Mouse (Mus musculus) forebrain, embryonic 16.5 days (tissue): ENCODE measurements around the gene Fbln5. TPM values are rescaled to one million over a fixed set of nuclear protein-coding genes. Genes with fewer than 3 reads are reported as not detected.

Experiments used
- ATAC-seq: fragments of 200-750 bp; cut with Nextera tagmentation; 2 replicates; pipeline ENCODE4 v1.8.0; 2017; ENCODE audit warnings: mild to moderate bottlenecking, moderate library complexity
- H3K27ac ChIP-seq: fragments of 300-500 bp; sonication (generic); 2 replicates; pipeline ENCODE4 v1.5.1; 2014; ENCODE audit warnings: low read length, control low read depth
- H3K27me3 ChIP-seq: fragments of 300-500 bp; sonication (generic); replicated peaks from 2 replicates; pipeline ENCODE4 v1.6.1; 2014; ENCODE audit warnings: low read length; ENCODE audit not compliant: control insufficient read depth, insufficient read depth
- H3K36me3 ChIP-seq: fragments of 300-500 bp; sonication (generic); 2 replicates; pipeline ENCODE4 v1.6.1; 2014; ENCODE audit not compliant: control insufficient read depth, insufficient read depth
- H3K4me1 ChIP-seq: fragments of 300-500 bp; sonication (generic); replicated peaks from 2 replicates; pipeline ENCODE4 v1.6.1; 2014; ENCODE audit warnings: low read length; ENCODE audit not compliant: control insufficient read depth, insufficient read depth
- H3K4me2 ChIP-seq: fragments of 300-500 bp; sonication (generic); 2 replicates; pipeline ENCODE4 v1.6.1; 2014; ENCODE audit warnings: mild to moderate bottlenecking, low read length, control low read depth
- H3K4me3 ChIP-seq: fragments of 300-500 bp; sonication (generic); replicated peaks from 2 replicates; pipeline ENCODE4 v1.5.1; 2014; ENCODE audit warnings: mild to moderate bottlenecking, low read length, control low read depth
- H3K9ac ChIP-seq: fragments of 300-500 bp; sonication (generic); replicated peaks from 2 replicates; pipeline ENCODE4 v1.6.1; 2014; ENCODE audit warnings: low read depth, low read length, control low read depth
- H3K9me3 ChIP-seq: fragments of 300-500 bp; sonication (generic); 2 replicates; pipeline ENCODE4 v1.6.1; 2016; ENCODE audit warnings: low read length; ENCODE audit not compliant: control insufficient read depth
- WGBS: fragments of 180-500 bp; shearing (Covaris S2); extraction: QIAGEN DNeasy Blood & Tissue Kit; methylation state at CpG from one replicate; pipeline ENCODE4 v1.1.7; 2014; 5-methylcytosine and 5-hydroxymethylcytosine counted together
- polyA plus RNA-seq: library from polyadenylated mRNA; unstranded; fragments of >200 nt; fragmentation: Nextera tagmentation; extraction: Ambion mirVana; gene quantifications from 2 replicates; pipeline ENCODE4 v1.2.1, GENCODE M21; 2015

The Fbln5 gene
- polyA plus RNA-seq, 1 experiment from 2014 or later, result 7.9 TPM

- no peak for ATAC-seq
- 84% methylated on average over 3 of the region's 3 CpGs for WGBS
- Histone ChIP-seq H3K4me1 (no peaks in the 10 kb centered on the region), H3K27ac (no peak overlapping the region), H3K4me2 (no peak overlapping the region), H3K36me3 (no peaks in the 10 kb centered on the region), H3K9me3 (no peaks in the 10 kb centered on the region), H3K9ac (no peak overlapping the region), H3K4me3 (no peak overlapping the region), H3K27me3 (no peaks in the 10 kb centered on the region)
Measured at GRCm38 (mm10) chr12:101794458-101794857, 24.4 kb downstream of the Fbln5 start.

- no peak for ATAC-seq
- Histone ChIP-seq H3K36me3 (no peaks in the 10 kb centered on the region), H3K9me3 (no peaks in the 10 kb centered on the region), H3K4me1 (no peaks in the 10 kb centered on the region), H3K4me2 (no peak overlapping the region), H3K27me3 (no peaks in the 10 kb centered on the region), H3K27ac (no peak overlapping the region), H3K4me3 (no peak overlapping the region), H3K9ac (no peak overlapping the region)
- 90% methylated on average over 5 of the region's 5 CpGs for WGBS
Measured at GRCm38 (mm10) chr12:101793221-101793621, 25.6 kb downstream of the Fbln5 start.

GRCm38 (mm10) chr12:101792684-101793083 lies 26.2 kb downstream of the Fbln5 start:
- ATAC-seq, result no peak
- no peak overlapping the region for H3K27ac ChIP-seq
- no peaks in the 10 kb centered on the region for H3K27me3 ChIP-seq
- H3K4me3 ChIP-seq, result no peak overlapping the region
- no peaks in the 10 kb centered on the region for H3K4me1 ChIP-seq
- H3K9me3 ChIP-seq, result no peaks in the 10 kb centered on the region
- H3K4me2 ChIP-seq, result no peak overlapping the region
- H3K9ac ChIP-seq, result no peak overlapping the region
- WGBS, result 91% methylated on average over 4 of the region's 4 CpGs
- H3K36me3 ChIP-seq, result no peaks in the 10 kb centered on the region

GRCm38 (mm10) chr12:101789767-101790166 lies 29.1 kb downstream of the Fbln5 start:
- Histone ChIP-seq H3K4me2 (no peak overlapping the region), H3K36me3 (no peaks in the 10 kb centered on the region), H3K27me3 (no peaks in the 10 kb centered on the region), H3K9me3 (no peaks in the 10 kb centered on the region), H3K9ac (no peak overlapping the region), H3K27ac (no peak overlapping the region), H3K4me1 (no peaks in the 10 kb centered on the region), H3K4me3 (no peak overlapping the region)
- WGBS, result 95% methylated on average over 3 of the region's 3 CpGs
- no peak for ATAC-seq

GRCm38 (mm10) chr12:101789250-101789649 lies 29.6 kb downstream of the Fbln5 start:
- no peak for ATAC-seq
- Histone ChIP-seq H3K27me3 (no peaks in the 10 kb centered on the region), H3K36me3 (no peaks in the 10 kb centered on the region), H3K4me3 (no peak overlapping the region), H3K9me3 (no peaks in the 10 kb centered on the region), H3K4me2 (no peak overlapping the region), H3K4me1 (no peaks in the 10 kb centered on the region), H3K27ac (no peak overlapping the region), H3K9ac (no peak overlapping the region)
- WGBS, result 78% methylated on average over 3 of the region's 3 CpGs

GRCm38 (mm10) chr12:101782787-101783186 lies 36.1 kb downstream of the Fbln5 start:
- Histone ChIP-seq H3K36me3 (no peaks in the 10 kb centered on the region), H3K27me3 (no peaks in the 10 kb centered on the region), H3K9me3 (no peaks in the 10 kb centered on the region), H3K9ac (no peak overlapping the region), H3K27ac (no peak overlapping the region), H3K4me3 (no peak overlapping the region), H3K4me2 (no peak overlapping the region), H3K4me1 (no peaks in the 10 kb centered on the region)
- whole genome bisulfite sequencing, result 67% methylated on average over 2 of the region's 2 CpGs
- no peak for ATAC-seq

- ATAC-seq, result no peak
- no peak overlapping the region for H3K4me2 ChIP-seq
- no peaks in the 10 kb centered on the region for H3K27me3 ChIP-seq
- 87% methylated on average over 5 of the region's 5 CpGs for WGBS
- no peaks in the 10 kb centered on the region for H3K4me1 ChIP-seq
- no peak overlapping the region for H3K9ac ChIP-seq
- H3K27ac ChIP-seq, result no peak overlapping the region
- H3K4me3 ChIP-seq, result no peak overlapping the region
- H3K9me3 ChIP-seq, result no peaks in the 10 kb centered on the region
- H3K36me3 ChIP-seq, result no peaks in the 10 kb centered on the region
Measured at GRCm38 (mm10) chr12:101780915-101781314, 37.9 kb downstream of the Fbln5 start.

- H3K4me3 ChIP-seq, result no peak overlapping the region
- 38% methylated on average over 9 of the region's 9 CpGs for WGBS
Measured at GRCm38 (mm10) chr12:101777613-101778325, 41.1 kb downstream of the Fbln5 start.

GRCm38 (mm10) chr12:101776383-101776782 lies 42.5 kb downstream of the Fbln5 start:
- H3K4me2 ChIP-seq, result no peak overlapping the region
- H3K27me3 ChIP-seq, result no peaks in the 10 kb centered on the region
- WGBS, result 63% methylated on average over 5 of the region's 5 CpGs
- no peak overlapping the region for H3K27ac ChIP-seq
- no peak overlapping the region for H3K9ac ChIP-seq
- no peak for ATAC-seq
- H3K4me1 ChIP-seq, result no peaks in the 10 kb centered on the region
- H3K4me3 ChIP-seq, result no peak overlapping the region
- H3K9me3 ChIP-seq, result no peaks in the 10 kb centered on the region
- H3K36me3 ChIP-seq, result no peaks in the 10 kb centered on the region

More at GRCm38 (mm10) chr12:101777613-101778325, 41.1 kb downstream of the Fbln5 start:
- no peaks in the 10 kb centered on the region for H3K4me1 ChIP-seq
- no peaks in the 10 kb centered on the region for H3K27me3 ChIP-seq
- no peaks in the 10 kb centered on the region for H3K9me3 ChIP-seq
- no peak overlapping the region for H3K27ac ChIP-seq
- no peak overlapping the region for H3K4me2 ChIP-seq
- peak; percentile 50; the same call in 1 of the 2 replicates for ATAC-seq
- H3K36me3 ChIP-seq, result no peaks in the 10 kb centered on the region
- no peak overlapping the region for H3K9ac ChIP-seq

- no peak for ATAC-seq
- Histone ChIP-seq H3K9me3 (no peaks in the 10 kb centered on the region), H3K27ac (no peak overlapping the region), H3K9ac (no peak overlapping the region), H3K4me3 (no peak overlapping the region), H3K4me2 (no peak overlapping the region), H3K36me3 (no peaks in the 10 kb centered on the region), H3K27me3 (no peaks in the 10 kb centered on the region), H3K4me1 (no peaks in the 10 kb centered on the region)
- WGBS, result 61% methylated on average over 4 of the region's 4 CpGs
Measured at GRCm38 (mm10) chr12:101774116-101774515, 44.7 kb downstream of the Fbln5 start.
